Mouse (Mus musculus): ENCODE data around the gene Suco.

DNA sequence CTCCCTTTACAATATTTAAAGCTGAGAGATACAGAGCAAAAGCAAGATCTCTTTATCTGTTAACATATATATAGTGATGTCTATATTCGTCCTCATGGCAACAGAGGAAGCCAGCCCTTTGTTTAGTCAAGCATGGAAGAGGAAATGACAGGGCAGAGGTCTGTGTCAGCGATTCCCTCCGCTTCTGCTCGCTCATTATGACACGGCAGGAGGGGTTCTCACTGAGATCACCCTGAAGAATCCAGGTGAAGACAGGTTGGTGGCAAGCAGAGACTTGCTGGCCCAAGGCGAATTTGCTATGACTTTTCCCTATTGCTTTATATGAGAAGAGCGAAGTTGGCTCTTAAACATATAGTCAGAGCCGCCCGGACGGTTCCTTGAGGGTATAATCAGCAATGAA lies 19.6 kb upstream of the Suco start:
- TF ChIP-seq CTCF (IDR thresholded peaks at IDR 0.05; ENCODE audit: low read depth) (no peak), EP300 (IDR thresholded peaks at IDR 0.05; ENCODE audit: low read depth) (0 out of 2 replicates have a peak, but pooled peaks have one; percentile 11)
